Comparison of ENCODE assay signal across 9 mouse cellular contexts in genomic region chr6:114894548-114895106, GRCm38 (mm10).
A peak's percentile ranks its signal among the peaks of the same experiment; 100 is the strongest.
DNase-seq lines count a peak whose midpoint lies in the region; ATAC-seq and TF ChIP-seq lines count a peak whose summit lies in the region.
"Had no signal": no experiment of that assay in that cellular context is flagged by ENCODE, and none has a peak within 500 bp of the region (broad histone marks: within the 10 kb centered on the region; RNA-seq: fewer than 3 reads in every experiment).

No protein-coding gene starts in this region.

- no peak overlapping the region for H3K4me2 ChIP-seq in forebrain, embryonic 12.5 days
- H3K4me2 ChIP-seq in forebrain, embryonic 11.5 days (ENCODE audit: low read depth, low read length, severe bottlenecking), result no peak overlapping the region
- H3K4me2 ChIP-seq in midbrain, embryonic 13.5 days (replicated peaks), result no peak overlapping the region
- H3K4me2 ChIP-seq in midbrain, embryonic 11.5 days, result no peak overlapping the region
- no peak overlapping the region for H3K4me2 ChIP-seq in liver, embryonic 14.5 days (ENCODE audit: low read depth)

- H3K27ac ChIP-seq in forebrain, embryonic 12.5 days, result peak overlapping the region; percentile 36; the same call in 1 of the 2 replicates
- H3K27ac ChIP-seq in forebrain, embryonic 11.5 days (ENCODE audit: low read depth, low read length), result no peak overlapping the region
- H3K27ac ChIP-seq in midbrain, embryonic 13.5 days, result 0 out of 2 replicates have a peak overlapping the region, but pooled peaks have one; percentile 5
- H3K27ac ChIP-seq in midbrain, embryonic 11.5 days (ENCODE audit: low read depth, low read length), result no peak overlapping the region
- no peak overlapping the region; the same call in 1 of the 2 replicates for H3K27ac ChIP-seq in liver, embryonic 14.5 days

- peaks cover 63% of the 10 kb centered on the region for H3K4me1 ChIP-seq in forebrain, embryonic 12.5 days
- H3K4me1 ChIP-seq in forebrain, embryonic 11.5 days (replicated peaks; ENCODE audit: control insufficient read depth, insufficient read depth, low read length), result peaks cover 32% of the 10 kb centered on the region
- peaks cover 61% of the 10 kb centered on the region for H3K4me1 ChIP-seq in midbrain, embryonic 13.5 days (replicated peaks)
- H3K4me1 ChIP-seq in midbrain, embryonic 11.5 days (ENCODE audit: control insufficient read depth, insufficient read depth, low read length), result peaks cover 42% of the 10 kb centered on the region
- H3K4me1 ChIP-seq in liver, embryonic 14.5 days (replicated peaks; ENCODE audit: control insufficient read depth in 2 of 2, insufficient read depth in 2 of 2, low read length in 1 of 2), result peaks cover 13 to 27% of the 10 kb centered on the region in 2 experiments

- TF ChIP-seq CTCF in liver, embryonic 14.5 days (IDR thresholded peaks at IDR 0.05; ENCODE audit: low read depth), result peak; percentile 37

- no peaks in the 10 kb centered on the region for H3K9me3 ChIP-seq in forebrain, embryonic 12.5 days
- H3K9me3 ChIP-seq in forebrain, embryonic 11.5 days (ENCODE audit: control insufficient read depth, low read length), result no peaks in the 10 kb centered on the region
- no peaks in the 10 kb centered on the region for H3K9me3 ChIP-seq in midbrain, embryonic 13.5 days
- no peaks in the 10 kb centered on the region; the same call in 1 of the 2 replicates for H3K9me3 ChIP-seq in midbrain, embryonic 11.5 days (ENCODE audit: control insufficient read depth, low read length)
- H3K9me3 ChIP-seq in liver, embryonic 14.5 days (ENCODE audit: control insufficient read depth, low read length), result no peaks in the 10 kb centered on the region

- WGBS in forebrain, embryonic 12.5 days, result 78% methylated on average over 4 of the region's 4 CpGs
- 72% methylated on average over 4 of the region's 4 CpGs for WGBS in forebrain, embryonic 11.5 days
- 64% methylated on average over 4 of the region's 4 CpGs for WGBS in midbrain, embryonic 13.5 days
- 70% methylated on average over 4 of the region's 4 CpGs for WGBS in midbrain, embryonic 11.5 days
- 36% methylated on average over 4 of the region's 4 CpGs for WGBS in liver, embryonic 14.5 days (ENCODE audit: insufficient replicate concordance)

- no peak overlapping the region for H3K9ac ChIP-seq in forebrain, embryonic 12.5 days
- H3K9ac ChIP-seq in forebrain, embryonic 11.5 days (ENCODE audit: low read length), result no peak overlapping the region
- no peak overlapping the region for H3K9ac ChIP-seq in midbrain, embryonic 13.5 days (replicated peaks)
- H3K9ac ChIP-seq in midbrain, embryonic 11.5 days (ENCODE audit: low read length), result no peak overlapping the region
- H3K9ac ChIP-seq in liver, embryonic 14.5 days (replicated peaks), result no peak overlapping the region

- no peaks in the 10 kb centered on the region for H3K27me3 ChIP-seq in forebrain, embryonic 12.5 days
- no peaks in the 10 kb centered on the region for H3K27me3 ChIP-seq in forebrain, embryonic 11.5 days (ENCODE audit: control insufficient read depth, insufficient read depth, low read length)
- H3K27me3 ChIP-seq in midbrain, embryonic 13.5 days, result no peaks in the 10 kb centered on the region
- no peaks in the 10 kb centered on the region for H3K27me3 ChIP-seq in midbrain, embryonic 11.5 days (ENCODE audit: control insufficient read depth, insufficient read depth, low read length)
- no peaks in the 10 kb centered on the region for H3K27me3 ChIP-seq in liver, embryonic 14.5 days (ENCODE audit: control insufficient read depth, insufficient read depth, low read length)

- no peak for TF ChIP-seq EP300 in liver, embryonic 14.5 days (IDR thresholded peaks at IDR 0.05; ENCODE audit: low read depth)

- peaks cover 29% of the 10 kb centered on the region; the same call in 1 of the 2 replicates for H3K36me3 ChIP-seq in forebrain, embryonic 12.5 days (replicated peaks)
- no peaks in the 10 kb centered on the region for H3K36me3 ChIP-seq in forebrain, embryonic 11.5 days (ENCODE audit: control insufficient read depth, insufficient read depth, low read length)
- H3K36me3 ChIP-seq in midbrain, embryonic 13.5 days, result peaks cover 9% of the 10 kb centered on the region
- no peaks in the 10 kb centered on the region for H3K36me3 ChIP-seq in midbrain, embryonic 11.5 days (ENCODE audit: control insufficient read depth, insufficient read depth, low read length)
- H3K36me3 ChIP-seq in liver, embryonic 14.5 days (replicated peaks; ENCODE audit: control insufficient read depth, insufficient read depth, low read depth), result no peaks in the 10 kb centered on the region

- no peak for DNase-seq in forebrain, embryonic 11.5 days (ENCODE audit: low spot score)
- DNase-seq in midbrain, embryonic 11.5 days (ENCODE audit: low spot score, missing footprints), result no peak
- DNase-seq in liver, embryonic 14.5 days (ENCODE audit: low read depth in 3 of 3, low spot score in 3 of 3), result no peak
- DNase-seq in thymus, postnatal 14 days, result peak; percentile 62
- no peak for DNase-seq in retina, postnatal 1 day
- DNase-seq in layer of hippocampus, postnatal 14 days (ENCODE audit: low spot score in 2 of 2), result no peak

- ATAC-seq in forebrain, embryonic 12.5 days (ENCODE audit: low FRiP score), result no peak
- no peak for ATAC-seq in forebrain, embryonic 11.5 days (replicated peaks; ENCODE audit: low FRiP score)
- no peak for ATAC-seq in midbrain, embryonic 13.5 days
- ATAC-seq in midbrain, embryonic 11.5 days (ENCODE audit: low FRiP score), result no peak
- ATAC-seq in liver, embryonic 14.5 days (ENCODE audit: insufficient read depth), result no peak

- H3K4me3 ChIP-seq in forebrain, embryonic 12.5 days (replicated peaks), result no peak overlapping the region
- no peak overlapping the region for H3K4me3 ChIP-seq in forebrain, embryonic 11.5 days (ENCODE audit: low read depth, low read length)
- no peak overlapping the region for H3K4me3 ChIP-seq in midbrain, embryonic 13.5 days (replicated peaks)
- H3K4me3 ChIP-seq in midbrain, embryonic 11.5 days (ENCODE audit: low read depth, low read length), result no peak overlapping the region
- no peak overlapping the region for H3K4me3 ChIP-seq in liver, embryonic 14.5 days (ENCODE audit: insufficient read depth in 1 of 2, low read depth in 2 of 2, low read length in 2 of 2)
- H3K4me3 ChIP-seq: erythroblast, embryonic 14.5 days had no signal

Comparison
In these comparisons a context has a peak if more than half of its experiments do, and no peak if none do; other contexts are left out.
1. H3K27ac ChIP-seq: peak in forebrain, embryonic 12.5 days (single experiment) and midbrain, embryonic 13.5 days (single experiment); none in forebrain, embryonic 11.5 days (single experiment), midbrain, embryonic 11.5 days (single experiment) and liver, embryonic 14.5 days (single experiment).